9 mouse cellular contexts compared by ENCODE assay signal in genomic region chr2:27957184-27957583, GRCm38 (mm10).
DNase-seq lines count a peak whose midpoint lies in the region; ATAC-seq and TF ChIP-seq lines count a peak whose summit lies in the region.
"Had no signal": no experiment of that assay in that cellular context is flagged by ENCODE, and none has a peak within 500 bp of the region (broad histone marks: within the 10 kb centered on the region; RNA-seq: fewer than 3 reads in every experiment).

No protein-coding gene starts in this region.

- no peak overlapping the region for H3K4me3 ChIP-seq in kidney, postnatal 0 days (replicated peaks; ENCODE audit: low read depth, low read length)
- H3K4me3 ChIP-seq: limb, embryonic 12.5 days had no signal

- intact Hi-C loops in gastrocnemius, postnatal 14 days (cut with DNase I; ENCODE audit: low total_unique reads) = no loop called here
- intact Hi-C loops in gastrocnemius, postnatal 36 days (cut with DNase I) = no loop called here

- H3K27ac ChIP-seq in kidney, postnatal 0 days = no peak overlapping the region
- H3K27ac ChIP-seq: limb, embryonic 12.5 days had no signal

- H3K36me3 ChIP-seq in kidney, postnatal 0 days (ENCODE audit: insufficient read depth, low read length) = no peaks in the 10 kb centered on the region

- no peak for ATAC-seq in kidney, postnatal 0 days (replicated peaks; ENCODE audit: low FRiP score, low read depth)

- WGBS in kidney, postnatal 0 days = 30% methylated on average over 5 of the region's 5 CpGs

- TF ChIP-seq CTCF in kidney, postnatal 0 days (IDR thresholded peaks at IDR 0.05; ENCODE audit: low read depth) = no peak

- H3K9ac ChIP-seq in kidney, postnatal 0 days (ENCODE audit: low read depth, low read length) = no peak overlapping the region
- H3K9ac ChIP-seq: limb, embryonic 12.5 days had no signal

- no peaks in the 10 kb centered on the region for H3K27me3 ChIP-seq in kidney, postnatal 0 days (ENCODE audit: insufficient read depth, low read length)
- H3K27me3 ChIP-seq: limb, embryonic 12.5 days had no signal

- no peaks in the 10 kb centered on the region for H3K9me3 ChIP-seq in kidney, postnatal 0 days (replicated peaks; ENCODE audit: low read length)
- H3K9me3 ChIP-seq: limb, embryonic 12.5 days had no signal

- H3K4me1 ChIP-seq in kidney, postnatal 0 days (replicated peaks; ENCODE audit: insufficient read depth, low read length) = peaks cover 5% of the 10 kb centered on the region; the same call in 1 of the 2 replicates

- no peak overlapping the region for H3K4me2 ChIP-seq in kidney, postnatal 0 days (ENCODE audit: low read length)
- H3K4me2 ChIP-seq: limb, embryonic 12.5 days had no signal

- peak; percentile 51 for DNase-seq in gastrocnemius, postnatal 14 days
- no peak for DNase-seq in gastrocnemius, postnatal 36 days
- DNase-seq in Muller cell, postnatal 12 days (ENCODE audit: inconsistent ontology term) = peak; percentile 89
- peak; percentile 42 to 57 for DNase-seq in heart, adult 9 months (ENCODE audit: low spot score in 2 of 2)
- peak; percentile 32 for DNase-seq in kidney, postnatal 0 days (ENCODE audit: low spot score)
- DNase-seq in spleen, postnatal 4 days (ENCODE audit: low spot score in 2 of 2) = no peak
- DNase-seq in spleen, adult 12 weeks (ENCODE audit: low spot score) = no peak
- no peak for DNase-seq in layer of hippocampus, adult 18-20 months (ENCODE audit: low spot score in 2 of 2)

Comparison
In these comparisons a context has a peak if more than half of its experiments do, and no peak if none do; other contexts are left out.
1. DNase-seq: peak in gastrocnemius, postnatal 14 days (single experiment), Muller cell, postnatal 12 days (single experiment), heart, adult 9 months (2 of 2) and kidney, postnatal 0 days (single experiment); none in gastrocnemius, postnatal 36 days (0 of 2), spleen, postnatal 4 days (0 of 2), spleen, adult 12 weeks (single experiment) and layer of hippocampus, adult 18-20 months (0 of 2).